7 mouse cellular contexts compared by ENCODE assay signal in genomic region chr11:115162832-115163480, GRCm38 (mm10). TPM values are rescaled to one million over a fixed set of nuclear protein-coding genes. Genes with fewer than 3 reads are reported as not detected.
DNase-seq lines count a peak whose midpoint lies in the region; ATAC-seq lines count a peak whose summit lies in the region.

Slc9a3r1 (plus strand) TSS chr11:115163341.

- ATAC-seq in intestine, embryonic 15.5 days = peak; percentile 93

- peak; percentile 99 for DNase-seq in adrenal gland, adult 2 months
- DNase-seq in embryo, embryonic 11.5 days (ENCODE audit: low read depth, low spot score) = peak; percentile 94
- DNase-seq in gastrocnemius, postnatal 36 days = peak; percentile 97 to 99
- DNase-seq in left cerebral cortex, postnatal 25 days (ENCODE audit: low spot score in 2 of 2) = peak; percentile 90 to 94
- peak; percentile 98 for DNase-seq in midbrain, embryonic 10.5 days (ENCODE audit: low spot score)
- peak; percentile 83 for DNase-seq in right cerebral cortex, postnatal 4 days

- H3K4me2 ChIP-seq in intestine, embryonic 15.5 days (replicated peaks) = peak within 1 kb of the TSS; percentile 84

- under 1% methylated on average over 47 of the region's 47 CpGs for WGBS in intestine, embryonic 15.5 days
- WGBS in midbrain, embryonic 10.5 days = under 1% methylated on average over 47 of the region's 47 CpGs

- H3K9ac ChIP-seq in intestine, embryonic 15.5 days = peak within 1 kb of the TSS; percentile 71

- intact Hi-C loops in gastrocnemius, postnatal 36 days (cut with DNase I) = no loop called here
- intact Hi-C loops in left cerebral cortex, postnatal 25 days (cut with DNase I) = loop anchor here (2.0 kb wide), 1 partner anchor 14 kb away; no protein-coding TSS in a partner anchor

- H3K9me3 ChIP-seq in intestine, embryonic 15.5 days = no peaks in the 10 kb centered on the region
- no peaks in the 10 kb centered on the region for H3K9me3 ChIP-seq in midbrain, embryonic 10.5 days (replicated peaks)

- H3K27me3 ChIP-seq in intestine, embryonic 15.5 days (replicated peaks) = no peaks in the 10 kb centered on the region
- peaks cover 69% of the 10 kb centered on the region for H3K27me3 ChIP-seq in midbrain, embryonic 10.5 days (ENCODE audit: low read depth, poor library complexity, severe bottlenecking)

- H3K27ac ChIP-seq in intestine, embryonic 15.5 days = peak within 1 kb of the TSS; percentile 82
- H3K27ac ChIP-seq in midbrain, embryonic 10.5 days (replicated peaks) = peak within 1 kb of the TSS; percentile 84

- peaks cover 47% of the 10 kb centered on the region for H3K4me1 ChIP-seq in intestine, embryonic 15.5 days (replicated peaks)
- peaks cover 55% of the 10 kb centered on the region for H3K4me1 ChIP-seq in midbrain, embryonic 10.5 days

- H3K4me3 ChIP-seq in intestine, embryonic 15.5 days (replicated peaks) = peak within 1 kb of the TSS; percentile 70
- H3K4me3 ChIP-seq in midbrain, embryonic 10.5 days = peak within 1 kb of the TSS; percentile 69

- H3K36me3 ChIP-seq in intestine, embryonic 15.5 days = no peaks in the 10 kb centered on the region
- H3K36me3 ChIP-seq in midbrain, embryonic 10.5 days = no peaks in the 10 kb centered on the region

RNA-seq across cellular contexts. Expression of gene Slc9a3r1, which starts in this region (rescaled TPM):
- 10 to 100 TPM; 15.6 to 26.2 TPM for total RNA-seq in adrenal gland, adult 2 months (2021)
- polyA plus RNA-seq in adrenal gland, adult 2 months (2012; rRNA removed) = 14.8 and 15.0 TPM in 2 replicates
- total RNA-seq in gastrocnemius, postnatal 36 days (2021) = 1 to 10 TPM; 2.3 to 3.1 TPM
- 252 and 270 TPM in 2 replicates for polyA plus RNA-seq in intestine, embryonic 15.5 days (2015; fragmentation: Nextera tagmentation; extraction: Ambion mirVana)
- total RNA-seq in left cerebral cortex, postnatal 25 days (2021) = 10 to 100 TPM; 79.2 to 86.5 TPM
- 36.8 and 37.8 TPM in 2 replicates for polyA plus RNA-seq in midbrain, embryonic 10.5 days (2016; fragmentation: Nextera tagmentation; extraction: Ambion mirVana)

Comparison
In these comparisons a context has a peak if more than half of its experiments do, and no peak if none do; other contexts are left out.
1. Peak in every context shown above with its lines: DNase-seq, ATAC-seq, H3K4me3 ChIP-seq and H3K27ac ChIP-seq.
2. RNA of gene Slc9a3r1 (total RNA-seq): 79.2 to 86.5 TPM in left cerebral cortex, postnatal 25 days and 15.6 to 26.2 TPM in adrenal gland, adult 2 months; 2.3 to 3.1 TPM in gastrocnemius, postnatal 36 days; every median in the first group is over 4 times any median in the second.